Mouse (Mus musculus) gastrocnemius, adult 18-20 months (tissue): ENCODE measurements at regions not wholly inside any gene's neighbourhood (a gene's known extent, or its start where the extent isn't known, plus 50 kb on each side); places are given as distances from the start of the nearest gene placed in this dataset.

Experiments
- DNase-seq: peaks from one replicate; pipeline ENCODE4 v3.0.0; 2021; ENCODE audit warnings: low spot score

DNA sequence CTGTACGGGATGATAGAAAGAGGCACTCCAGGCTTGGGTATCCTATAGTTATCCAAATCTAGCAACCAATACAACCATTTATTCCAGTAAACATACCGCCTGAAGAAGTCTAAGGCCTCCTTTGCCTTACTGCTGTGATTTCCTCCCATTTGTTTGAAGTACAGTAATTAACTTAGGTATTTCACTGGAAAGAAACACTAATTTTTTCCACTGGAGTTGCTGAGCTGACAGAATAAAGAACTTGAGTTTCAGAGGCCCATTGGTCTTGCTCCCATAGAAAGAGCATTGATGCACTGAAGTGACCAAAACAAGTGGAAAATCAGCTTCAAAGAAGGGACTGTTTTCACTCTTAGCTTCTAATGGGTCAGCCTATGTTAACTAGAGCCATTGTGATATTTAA, 1100.8 kb upstream of the Gm7489 start:
- DNase-seq = no peak

DNA sequence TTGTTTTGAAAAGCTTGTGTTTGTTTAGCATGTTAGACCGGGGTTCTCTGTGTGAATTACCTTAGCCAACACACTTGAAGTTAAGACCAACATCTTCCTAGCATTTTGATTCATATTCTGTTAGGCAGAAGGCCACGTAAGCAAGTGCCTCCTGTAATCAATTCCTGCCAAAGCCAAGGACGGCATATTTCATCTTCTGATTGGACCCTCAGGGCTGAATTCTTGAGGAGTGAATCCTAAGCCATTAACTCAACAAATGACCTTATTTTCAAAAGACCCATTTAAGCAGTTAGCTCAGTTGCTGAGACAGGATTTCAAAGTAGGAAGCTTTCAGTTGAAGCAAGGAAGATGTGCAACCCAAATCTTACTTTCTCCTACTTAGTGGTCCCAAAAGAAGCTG, 1099.5 kb upstream of the Gm7489 start:
- DNase-seq = no peak

GRCm38 (mm10) chr15:52785976-52786375, 1098.7 kb upstream of the Gm7489 start:
- no peak for DNase-seq

DNA sequence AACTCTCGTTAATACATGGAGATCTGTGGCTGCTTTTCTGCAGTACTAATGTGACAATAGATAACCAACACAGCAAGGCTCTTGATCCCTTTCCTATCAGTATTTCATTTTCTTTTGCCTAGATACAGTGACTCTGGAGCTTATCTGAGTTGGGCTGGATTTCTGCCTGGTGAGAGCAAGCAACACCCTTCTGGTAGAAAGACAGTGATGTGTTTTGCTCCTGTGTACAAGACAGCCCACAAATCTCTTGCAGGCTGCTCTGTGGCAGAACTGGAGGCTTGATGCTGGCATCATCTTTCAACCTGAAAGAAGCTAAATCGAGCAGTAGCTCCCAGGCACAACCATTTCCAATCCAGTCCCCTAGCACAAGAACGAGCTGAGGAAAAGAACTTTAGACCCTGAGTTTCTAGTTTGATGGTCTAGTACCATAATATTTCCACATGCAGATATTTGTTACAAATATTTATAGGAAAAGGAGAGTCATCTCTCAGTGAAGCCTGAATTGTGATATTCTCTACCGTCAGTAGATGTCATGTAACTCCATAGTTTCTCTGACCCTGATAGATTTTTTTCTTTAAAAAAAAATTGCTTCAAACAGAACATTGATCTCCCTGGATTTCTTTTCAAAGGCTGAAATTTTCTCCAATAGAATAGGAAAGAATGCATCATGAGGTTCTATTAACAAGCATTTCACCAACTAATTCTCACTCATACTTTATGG, 1079.1 kb upstream of the Gm7489 start:
- DNase-seq = no peak

DNA sequence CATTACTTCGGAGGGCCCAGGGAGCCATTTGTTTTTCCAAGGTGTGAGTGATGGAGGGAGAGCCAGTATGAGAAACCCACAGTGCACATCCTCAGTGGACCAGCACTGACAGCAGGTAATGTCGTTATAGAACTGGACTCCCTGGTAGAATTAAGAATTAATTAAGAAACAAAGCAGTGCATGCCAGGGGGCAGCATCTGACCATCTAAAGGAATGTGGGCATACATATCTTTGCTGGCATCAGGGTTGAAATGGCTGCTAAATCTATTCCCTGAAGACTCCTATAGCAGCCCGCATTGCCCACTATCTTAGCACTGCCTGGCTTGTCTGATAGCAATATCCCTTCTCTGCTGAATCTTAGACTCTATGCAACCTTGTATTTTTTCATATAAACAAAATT, 1076.1 kb upstream of the Gm7489 start:
- DNase-seq = no peak

DNA sequence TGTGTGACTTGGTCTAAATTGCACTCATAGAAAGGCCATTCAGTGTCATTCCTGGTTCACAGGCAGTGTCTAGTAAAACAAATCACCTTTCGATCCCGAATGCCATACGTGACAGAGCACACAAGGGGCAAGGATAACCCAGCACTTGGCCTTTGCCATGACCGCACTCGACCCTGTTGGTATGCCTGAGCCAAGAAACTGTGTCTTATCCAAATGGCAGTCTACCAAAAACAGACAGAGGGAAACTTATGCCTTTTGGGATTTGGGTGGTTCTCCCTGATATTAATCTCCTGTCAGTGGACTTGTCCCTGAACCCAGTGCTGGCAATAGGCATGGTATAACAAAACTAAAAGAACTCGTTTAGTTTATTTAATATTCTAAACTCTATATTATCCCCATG, 1063.9 kb upstream of the Gm7489 start:
- no peak for DNase-seq

GRCm38 (mm10) chr15:52836896-52837295, 1047.8 kb upstream of the Gm7489 start:
- DNase-seq = no peak

GRCm38 (mm10) chr15:52848132-52848531, 1036.6 kb upstream of the Gm7489 start:
- DNase-seq = no peak

- DNase-seq = no peak
Measured at GRCm38 (mm10) chr15:52858682-52859081, 1026.0 kb upstream of the Gm7489 start.

DNA sequence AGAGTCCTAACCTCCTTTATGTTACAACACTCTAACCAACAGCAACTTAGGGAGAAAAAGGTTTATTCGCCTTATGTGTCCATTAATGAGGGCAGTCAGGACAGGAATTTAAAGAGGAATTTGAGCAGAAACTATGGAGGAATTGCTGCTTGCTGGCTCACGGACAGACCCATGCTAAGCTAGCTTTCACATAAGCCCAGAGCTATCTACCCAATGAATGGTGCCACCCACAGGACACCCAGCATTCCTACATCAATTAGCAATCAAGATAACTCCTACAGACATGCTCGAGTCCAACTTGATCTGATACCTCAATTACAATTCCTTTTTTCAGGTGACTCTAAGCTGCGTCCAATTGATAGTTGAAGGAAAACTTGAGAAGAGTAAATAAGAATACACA, 1021.2 kb upstream of the Gm7489 start:
- no peak for DNase-seq

GRCm38 (mm10) chr15:52892244-52892950, 992.3 kb upstream of the Gm7489 start:
- no peak for DNase-seq

- no peak for DNase-seq
Measured at GRCm38 (mm10) chr15:52898107-52898506, 986.6 kb upstream of the Gm7489 start.

GRCm38 (mm10) chr15:52899403-52899802, 985.3 kb upstream of the Gm7489 start:
- DNase-seq = no peak

- no peak for DNase-seq
Measured at GRCm38 (mm10) chr15:52899822-52900221, 984.9 kb upstream of the Gm7489 start.

DNA sequence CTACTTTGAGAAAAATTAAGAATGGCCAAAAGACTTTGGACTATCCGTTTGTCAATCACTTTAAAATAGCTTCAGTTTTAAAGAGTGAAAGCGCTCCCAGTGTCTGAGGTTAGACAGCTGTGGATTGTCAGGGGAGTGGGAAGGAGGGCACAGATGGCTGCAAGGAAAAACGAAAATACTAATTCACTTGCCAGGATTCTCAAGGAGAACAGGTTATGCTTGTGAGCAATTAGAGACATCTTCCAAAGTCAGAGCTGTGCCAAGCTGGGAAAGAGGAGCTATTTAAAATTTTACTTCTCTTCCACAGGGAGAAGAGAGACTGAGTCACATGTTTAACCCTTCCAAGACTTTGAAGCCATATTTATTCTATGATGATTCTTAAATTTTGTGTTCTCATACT, 979.5 kb upstream of the Gm7489 start:
- no peak for DNase-seq

GRCm38 (mm10) chr15:52907217-52907616, 977.5 kb upstream of the Gm7489 start:
- no peak for DNase-seq

DNA sequence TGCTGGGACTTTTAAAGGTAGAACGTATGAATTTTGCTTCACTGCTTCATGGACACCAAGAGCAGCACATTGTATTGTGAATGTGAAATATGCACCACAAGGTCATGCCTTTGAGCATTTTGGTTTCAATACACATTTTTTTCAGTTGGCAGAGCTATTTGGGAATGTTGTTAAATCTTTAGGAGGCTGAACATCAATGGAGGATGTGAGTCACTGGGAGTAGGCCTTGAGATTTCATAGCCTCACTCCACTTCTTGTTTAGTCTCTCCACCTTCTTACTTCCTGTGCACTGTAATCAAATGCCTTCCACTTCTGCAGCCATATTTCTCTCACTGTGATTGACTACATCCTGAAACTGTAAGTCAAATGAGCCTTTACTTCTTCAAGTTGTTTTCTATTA, 962.4 kb upstream of the Gm7489 start:
- no peak for DNase-seq

GRCm38 (mm10) chr15:52928408-52928807, 956.3 kb upstream of the Gm7489 start:
- peak; percentile 1 for DNase-seq

GRCm38 (mm10) chr15:52937138-52937537, 947.6 kb upstream of the Gm7489 start:
- no peak for DNase-seq

DNA sequence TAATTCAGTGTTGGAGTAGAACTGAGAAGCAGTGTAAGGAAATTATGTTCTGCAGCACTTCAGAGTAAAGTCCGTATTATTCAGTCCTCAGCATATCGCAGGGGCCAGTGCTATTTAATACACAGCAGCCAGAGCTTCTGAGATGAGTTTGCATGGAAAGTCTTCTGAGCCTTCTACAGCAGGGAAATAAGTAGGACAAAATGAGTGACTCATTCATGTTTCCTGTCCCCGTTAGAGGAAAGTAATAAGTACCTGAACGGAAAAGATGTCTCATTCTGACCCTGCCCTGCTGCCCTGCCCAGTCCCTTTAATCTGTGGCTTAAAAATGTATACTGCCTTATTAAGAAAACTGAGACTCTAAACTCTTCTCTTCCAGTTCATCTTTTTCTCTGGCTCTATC, 940.1 kb upstream of the Gm7489 start:
- DNase-seq = no peak

DNA sequence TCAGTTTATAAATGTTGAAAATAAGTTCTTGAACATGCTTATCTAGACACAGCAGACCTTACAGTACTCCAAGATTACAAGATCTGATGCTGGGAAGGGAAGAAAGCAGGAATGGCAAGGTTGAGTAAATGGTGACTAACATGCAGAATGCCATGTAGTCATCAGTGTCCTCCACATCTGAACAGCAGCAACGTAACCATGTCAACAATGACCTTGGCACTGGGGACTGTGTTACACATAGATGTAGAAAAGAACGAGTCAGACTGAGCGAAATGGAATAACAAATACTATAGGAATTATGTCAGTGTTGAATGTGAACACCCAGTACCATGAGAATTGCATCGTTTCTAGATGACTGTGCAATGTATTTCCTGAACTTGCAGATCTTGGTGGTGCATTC, 936.5 kb upstream of the Gm7489 start:
- DNase-seq = no peak

DNA sequence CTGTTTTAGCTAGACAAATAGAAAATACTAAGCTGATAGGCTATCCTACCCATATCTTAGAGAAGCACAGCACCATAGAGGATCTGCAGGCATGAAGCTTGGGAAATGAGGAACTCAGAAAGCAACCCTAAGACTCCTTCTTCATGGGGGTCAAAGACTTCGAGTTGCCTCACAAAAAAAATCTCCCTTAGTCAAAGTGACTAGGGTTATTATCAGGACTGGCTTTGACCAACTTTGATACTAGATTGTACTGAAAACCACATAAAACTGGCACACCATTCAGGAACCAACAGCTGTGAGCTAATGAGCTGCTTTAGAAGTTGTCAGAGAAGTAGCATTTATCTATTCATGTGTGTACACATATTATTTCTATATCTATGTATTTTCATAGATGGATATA, 931.2 kb upstream of the Gm7489 start:
- no peak for DNase-seq
